Mouse (Mus musculus): ENCODE measurements around the gene Erc2. TPM values are rescaled to one million over a fixed set of nuclear protein-coding genes. Genes with fewer than 3 reads are reported as not detected.

Gene Erc2
- polyA plus RNA-seq, 1 experiment from 2014 or later, result 83.8 TPM

GRCm38 (mm10) chr14:27621576-27621975 lies 652 bp upstream of the Erc2 start:
- Histone ChIP-seq H3K4me3 (replicated peaks; ENCODE audit: low read length) (no peak overlapping the region; the same call in 1 of the 2 replicates), H3K27me3 (ENCODE audit: control insufficient read depth, insufficient read depth, low read length) (no peaks in the 10 kb centered on the region), H3K36me3 (replicated peaks; ENCODE audit: control insufficient read depth, insufficient read depth) (no peaks in the 10 kb centered on the region), H3K27ac (no peak overlapping the region), H3K9me3 (ENCODE audit: control insufficient read depth, low read length) (no peaks in the 10 kb centered on the region), H3K4me1 (replicated peaks; ENCODE audit: control insufficient read depth, insufficient read depth, low read length) (peaks cover 13% of the 10 kb centered on the region), H3K9ac (0 out of 2 replicates have a peak overlapping the region, but pooled peaks have one; percentile 87), H3K4me2 (replicated peaks) (peak overlapping the region; percentile 59; the same call in 1 of the 2 replicates)
- no peak for ATAC-seq (ENCODE audit: low FRiP score)
- 45% methylated on average over 8 of the region's 8 CpGs for WGBS
- no peak for DNase-seq (ENCODE audit: low spot score)

GRCm38 (mm10) chr14:27622923-27623219 lies 643 bp downstream of the Erc2 start:
- DNase-seq (ENCODE audit: low spot score), result no peak

GRCm38 (mm10) chr14:27623368-27623767 lies 1.1 kb downstream of the Erc2 start:
- H3K4me2 ChIP-seq (replicated peaks), result peak overlapping the region; percentile 59
- peaks cover 13% of the 10 kb centered on the region for H3K4me1 ChIP-seq (replicated peaks; ENCODE audit: control insufficient read depth, insufficient read depth, low read length)
- peaks cover 4% of the 10 kb centered on the region; the same call in 1 of the 2 replicates for H3K36me3 ChIP-seq (replicated peaks; ENCODE audit: control insufficient read depth, insufficient read depth)
- 5% methylated on average over 10 of the region's 10 CpGs for WGBS
- H3K27ac ChIP-seq, result peak overlapping the region; percentile 83; the same call in 1 of the 2 replicates
- peak overlapping the region; percentile 55 for H3K4me3 ChIP-seq (replicated peaks; ENCODE audit: low read length)
- peak overlapping the region; percentile 87 for H3K9ac ChIP-seq
- H3K27me3 ChIP-seq (ENCODE audit: control insufficient read depth, insufficient read depth, low read length), result no peaks in the 10 kb centered on the region
- ATAC-seq (ENCODE audit: low FRiP score), result peak; percentile 69
- DNase-seq (ENCODE audit: low spot score), result peak; percentile 73
- H3K9me3 ChIP-seq (ENCODE audit: control insufficient read depth, low read length), result no peaks in the 10 kb centered on the region

More at GRCm38 (mm10) chr14:27622923-27623219, 643 bp downstream of the Erc2 start:
- Histone ChIP-seq H3K4me1 (replicated peaks; ENCODE audit: control insufficient read depth, insufficient read depth, low read length) (peaks cover 13% of the 10 kb centered on the region), H3K9ac (peak overlapping the region; percentile 87), H3K27ac (peak overlapping the region; percentile 83), H3K4me3 (replicated peaks; ENCODE audit: low read length) (peak overlapping the region; percentile 55), H3K4me2 (replicated peaks) (peak overlapping the region; percentile 59), H3K9me3 (ENCODE audit: control insufficient read depth, low read length) (no peaks in the 10 kb centered on the region), H3K27me3 (ENCODE audit: control insufficient read depth, insufficient read depth, low read length) (no peaks in the 10 kb centered on the region), H3K36me3 (replicated peaks; ENCODE audit: control insufficient read depth, insufficient read depth) (no peaks in the 10 kb centered on the region)
- WGBS, result 1% methylated on average over 6 of the region's 6 CpGs
- ATAC-seq (ENCODE audit: low FRiP score), result no peak; the same call in 1 of the 2 replicates

GRCm38 (mm10) chr14:27628701-27629100 lies 6.5 kb downstream of the Erc2 start:
- WGBS, result 72% methylated on average over 10 of the region's 10 CpGs
- Histone ChIP-seq H3K27me3 (ENCODE audit: control insufficient read depth, insufficient read depth, low read length) (no peaks in the 10 kb centered on the region), H3K4me3 (replicated peaks; ENCODE audit: low read length) (no peak overlapping the region), H3K4me1 (replicated peaks; ENCODE audit: control insufficient read depth, insufficient read depth, low read length) (peaks cover 26% of the 10 kb centered on the region), H3K36me3 (replicated peaks; ENCODE audit: control insufficient read depth, insufficient read depth) (peaks cover 7% of the 10 kb centered on the region; the same call in 1 of the 2 replicates), H3K4me2 (replicated peaks) (no peak overlapping the region), H3K9me3 (ENCODE audit: control insufficient read depth, low read length) (no peaks in the 10 kb centered on the region), H3K27ac (no peak overlapping the region), H3K9ac (no peak overlapping the region)
- no peak for ATAC-seq (ENCODE audit: low FRiP score)
- no peak for DNase-seq (ENCODE audit: low spot score)

- Histone ChIP-seq H3K4me2 (replicated peaks) (no peak overlapping the region), H3K27ac (no peak overlapping the region), H3K4me1 (replicated peaks; ENCODE audit: control insufficient read depth, insufficient read depth, low read length) (peaks cover 18% of the 10 kb centered on the region), H3K4me3 (replicated peaks; ENCODE audit: low read length) (no peak overlapping the region), H3K9ac (no peak overlapping the region), H3K9me3 (ENCODE audit: control insufficient read depth, low read length) (no peaks in the 10 kb centered on the region), H3K36me3 (replicated peaks; ENCODE audit: control insufficient read depth, insufficient read depth) (peaks cover 7% of the 10 kb centered on the region; the same call in 1 of the 2 replicates), H3K27me3 (ENCODE audit: control insufficient read depth, insufficient read depth, low read length) (no peaks in the 10 kb centered on the region)
- ATAC-seq (ENCODE audit: low FRiP score), result peak; percentile 46; the same call in 1 of the 2 replicates
- WGBS, result 46% methylated on average over 5 of the region's 5 CpGs
- no peak for DNase-seq (ENCODE audit: low spot score)
Observed at GRCm38 (mm10) chr14:27629369-27630012, 7.3 kb downstream of the Erc2 start.

DNA sequence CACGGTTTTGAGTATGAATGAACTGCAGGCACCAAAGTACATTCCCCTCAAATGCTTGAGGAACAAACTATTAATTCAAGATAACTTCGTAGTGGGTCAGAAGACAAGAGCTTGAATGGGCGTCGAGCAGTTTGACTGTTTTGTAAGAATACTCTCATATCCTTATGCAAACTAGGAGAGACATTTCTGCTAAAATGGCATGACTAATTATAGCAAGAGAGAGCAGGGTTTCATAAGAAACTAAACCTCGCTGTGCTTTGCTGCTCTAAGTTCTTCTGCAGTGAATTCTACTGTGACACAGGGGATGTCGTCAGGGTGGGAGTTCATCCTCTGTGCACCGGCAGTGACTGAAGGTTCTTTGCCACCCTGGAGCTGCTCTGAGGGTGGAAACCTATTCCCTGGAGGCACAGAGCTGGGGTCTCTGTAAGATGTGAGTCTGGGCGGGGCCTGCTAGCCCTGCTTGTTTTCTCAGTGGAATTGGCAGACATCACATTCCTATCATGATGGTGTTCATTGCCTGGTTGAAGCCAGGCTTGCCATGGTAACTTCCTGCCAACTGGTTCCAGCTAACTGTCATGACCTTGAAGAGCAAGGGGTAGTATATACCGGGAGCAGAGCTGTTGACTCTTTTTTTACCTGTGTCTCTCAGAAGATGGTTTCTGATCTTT lies 8.9 kb downstream of the Erc2 start:
- Histone ChIP-seq H3K9ac (no peak overlapping the region), H3K9me3 (ENCODE audit: control insufficient read depth, low read length) (no peaks in the 10 kb centered on the region), H3K4me3 (replicated peaks; ENCODE audit: low read length) (no peak overlapping the region), H3K4me1 (replicated peaks; ENCODE audit: control insufficient read depth, insufficient read depth, low read length) (peaks cover 20% of the 10 kb centered on the region), H3K27me3 (ENCODE audit: control insufficient read depth, insufficient read depth, low read length) (no peaks in the 10 kb centered on the region), H3K36me3 (replicated peaks; ENCODE audit: control insufficient read depth, insufficient read depth) (peaks cover 7% of the 10 kb centered on the region; the same call in 1 of the 2 replicates), H3K4me2 (replicated peaks) (no peak overlapping the region), H3K27ac (no peak overlapping the region)
- no peak for DNase-seq (ENCODE audit: low spot score)
- WGBS, result 74% methylated on average over 9 of the region's 9 CpGs
- no peak for ATAC-seq (ENCODE audit: low FRiP score)

GRCm38 (mm10) chr14:27634761-27635160 lies 12.5 kb downstream of the Erc2 start:
- Histone ChIP-seq H3K4me1 (replicated peaks; ENCODE audit: control insufficient read depth, insufficient read depth, low read length) (peaks cover 14% of the 10 kb centered on the region), H3K27ac (no peak overlapping the region), H3K4me3 (replicated peaks; ENCODE audit: low read length) (no peak overlapping the region), H3K27me3 (ENCODE audit: control insufficient read depth, insufficient read depth, low read length) (no peaks in the 10 kb centered on the region), H3K9me3 (ENCODE audit: control insufficient read depth, low read length) (no peaks in the 10 kb centered on the region), H3K9ac (no peak overlapping the region), H3K4me2 (replicated peaks) (no peak overlapping the region), H3K36me3 (replicated peaks; ENCODE audit: control insufficient read depth, insufficient read depth) (no peaks in the 10 kb centered on the region)
- 52% methylated on average over 6 of the region's 6 CpGs for WGBS
- DNase-seq (ENCODE audit: low spot score), result no peak
- ATAC-seq (ENCODE audit: low FRiP score), result 0 out of 2 replicates have a peak, but pooled peaks have one; percentile 17

DNA sequence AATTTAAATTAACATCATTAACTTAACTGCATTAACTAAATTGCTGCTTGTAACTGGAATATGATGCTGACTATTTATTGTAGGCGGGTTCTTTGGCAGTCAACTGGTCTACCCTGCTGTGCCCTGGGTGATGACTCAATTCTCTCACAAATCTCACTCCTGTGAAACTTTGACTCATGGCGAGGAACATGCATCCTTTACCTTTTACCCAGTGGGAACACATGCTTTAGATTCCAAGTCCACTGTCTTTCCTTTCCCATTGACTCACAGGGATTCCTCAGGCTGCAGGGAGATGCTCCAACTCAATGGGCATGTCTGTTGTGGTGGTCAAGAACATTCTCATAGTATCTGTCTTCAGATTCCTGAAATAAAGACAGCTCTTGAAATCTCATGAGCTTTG lies 14.3 kb downstream of the Erc2 start:
- H3K36me3 ChIP-seq (replicated peaks; ENCODE audit: control insufficient read depth, insufficient read depth), result no peaks in the 10 kb centered on the region
- DNase-seq (ENCODE audit: low spot score) (no peak), ATAC-seq (ENCODE audit: low FRiP score) (no peak)
- no peak overlapping the region for H3K4me2 ChIP-seq (replicated peaks)
- H3K4me1 ChIP-seq (replicated peaks; ENCODE audit: control insufficient read depth, insufficient read depth, low read length), result peaks cover 5% of the 10 kb centered on the region; the same call in 1 of the 2 replicates
- H3K27ac ChIP-seq, result no peak overlapping the region
- no peaks in the 10 kb centered on the region for H3K27me3 ChIP-seq (ENCODE audit: control insufficient read depth, insufficient read depth, low read length)
- no peaks in the 10 kb centered on the region for H3K9me3 ChIP-seq (ENCODE audit: control insufficient read depth, low read length)
- no peak overlapping the region for H3K4me3 ChIP-seq (replicated peaks; ENCODE audit: low read length)
- H3K9ac ChIP-seq, result no peak overlapping the region
- WGBS, result 95% methylated on average over 2 of the region's 2 CpGs

- Histone ChIP-seq H3K9ac (no peak overlapping the region), H3K27me3 (ENCODE audit: control insufficient read depth, insufficient read depth, low read length) (no peaks in the 10 kb centered on the region), H3K36me3 (replicated peaks; ENCODE audit: control insufficient read depth, insufficient read depth) (no peaks in the 10 kb centered on the region), H3K27ac (no peak overlapping the region), H3K9me3 (ENCODE audit: control insufficient read depth, low read length) (no peaks in the 10 kb centered on the region), H3K4me3 (replicated peaks; ENCODE audit: low read length) (no peak overlapping the region), H3K4me2 (replicated peaks) (no peak overlapping the region), H3K4me1 (replicated peaks; ENCODE audit: control insufficient read depth, insufficient read depth, low read length) (no peaks in the 10 kb centered on the region)
- WGBS, result 83% methylated on average over 3 of the region's 3 CpGs
- ATAC-seq (ENCODE audit: low FRiP score) (no peak), DNase-seq (ENCODE audit: low spot score) (no peak)
Observed at GRCm38 (mm10) chr14:27641382-27641781, 19.2 kb downstream of the Erc2 start.
